Mouse (Mus musculus) kidney, embryonic 14.5 days (tissue): ENCODE measurements around the gene Rtraf. TPM values are rescaled to one million over a fixed set of nuclear protein-coding genes. Genes with fewer than 3 reads are reported as not detected.

Source experiments
- ATAC-seq: fragments of 200-750 bp; cut with Nextera tagmentation; 2 replicates; pipeline ENCODE4 v1.8.0; 2017; ENCODE audit warnings: moderate number of reproducible peaks, mild to moderate bottlenecking, moderate TSS enrichment, moderate library complexity; ENCODE audit not compliant: low FRiP score, low TSS enrichment
- H3K27ac ChIP-seq: fragments of 300-500 bp; sonication (generic); 2 replicates; pipeline ENCODE4 v1.5.1; 2014; ENCODE audit warnings: low read depth, mild to moderate bottlenecking, low read length, moderate library complexity, mixed read lengths
- H3K27me3 ChIP-seq: fragments of 300-500 bp; sonication (generic); 2 replicates; pipeline ENCODE4 v1.6.1; 2014; ENCODE audit warnings: mild to moderate bottlenecking, low read length; ENCODE audit not compliant: control insufficient read depth, insufficient read depth
- H3K36me3 ChIP-seq: fragments of 300-500 bp; sonication (generic); 2 replicates; pipeline ENCODE4 v1.6.1; 2014; ENCODE audit warnings: low read length, mixed read lengths; ENCODE audit not compliant: control insufficient read depth, insufficient read depth
- H3K4me1 ChIP-seq: fragments of 300-500 bp; sonication (generic); 2 replicates; pipeline ENCODE4 v1.6.1; 2014; ENCODE audit warnings: low read length, mixed read lengths; ENCODE audit not compliant: control insufficient read depth, insufficient read depth
- H3K4me2 ChIP-seq: fragments of 300-500 bp; sonication (generic); replicated peaks from 2 replicates; pipeline ENCODE4 v1.6.1; 2014; ENCODE audit warnings: low read depth, mild to moderate bottlenecking, low read length
- H3K4me3 ChIP-seq: fragments of 300-500 bp; sonication (generic); 2 replicates; pipeline ENCODE4 v1.5.1; 2014; ENCODE audit warnings: mild to moderate bottlenecking, low read length
- H3K9ac ChIP-seq: fragments of 300-500 bp; sonication (generic); 2 replicates; pipeline ENCODE4 v1.6.1; 2014; ENCODE audit warnings: low read depth, mild to moderate bottlenecking, low read length, moderate library complexity
- H3K9me3 ChIP-seq: fragments of 300-500 bp; sonication (generic); 2 replicates; pipeline ENCODE4 v1.6.1; 2016; ENCODE audit warnings: low read length; ENCODE audit not compliant: control insufficient read depth
- WGBS: fragments of 180-500 bp; shearing (Covaris S2); extraction: QIAGEN DNeasy Blood & Tissue Kit; methylation state at CpG from one replicate; pipeline ENCODE4 v1.1.7; 2014; 5-methylcytosine and 5-hydroxymethylcytosine counted together
- polyA plus RNA-seq: library from polyadenylated mRNA; unstranded; fragments of >200 nt; fragmentation: Nextera tagmentation; extraction: Ambion mirVana; gene quantifications from 2 replicates; pipeline ENCODE4 v1.2.1, GENCODE M21; 2014

Gene Rtraf
- polyA plus RNA-seq, 1 experiment from 2014 or later = 230 TPM

DNA sequence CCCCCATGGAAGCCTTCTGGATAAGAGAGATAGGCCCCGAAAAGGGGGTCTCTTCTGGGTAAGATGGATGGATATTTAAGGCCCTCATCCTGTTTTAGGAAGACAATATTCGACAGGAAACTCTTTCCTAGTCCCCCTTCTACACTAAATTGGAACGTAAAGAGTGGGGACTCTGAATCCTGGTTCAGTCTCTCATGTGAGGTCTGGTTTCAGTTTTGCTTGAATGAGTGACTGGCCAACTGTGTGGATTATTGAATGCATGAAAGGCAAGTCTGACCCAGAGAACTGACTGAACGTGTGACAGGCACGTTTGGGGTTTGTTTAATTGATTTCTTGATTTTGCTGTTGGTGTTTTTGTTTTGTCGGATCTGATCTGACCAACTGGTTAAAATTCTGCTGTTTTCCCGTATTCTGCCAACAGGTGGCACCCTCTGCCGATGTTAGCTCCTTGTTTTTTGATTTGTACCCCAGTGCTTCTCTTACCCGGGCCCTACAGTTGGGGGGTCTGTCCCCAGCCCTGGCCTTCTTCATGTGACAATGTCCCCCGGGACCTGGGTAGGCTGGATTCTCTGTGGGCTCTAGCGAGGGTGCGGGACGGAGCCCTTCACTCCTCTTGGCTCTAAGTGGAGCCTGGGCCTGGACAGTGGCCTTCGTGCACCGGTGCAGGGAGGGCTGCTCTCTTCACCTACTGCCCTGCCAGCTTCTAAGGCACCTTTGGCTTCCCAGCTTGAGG, 16.1 kb upstream of the Rtraf start:
- peak overlapping the region; percentile 54; the same call in 1 of the 2 replicates for H3K9ac ChIP-seq
- peak overlapping the region; percentile 39 for H3K4me2 ChIP-seq
- H3K4me3 ChIP-seq = peak overlapping the region; percentile 5; the same call in 1 of the 2 replicates
- peak; percentile 39; the same call in 1 of the 2 replicates for ATAC-seq
- no peak overlapping the region for H3K27ac ChIP-seq
- H3K36me3 ChIP-seq = no peaks in the 10 kb centered on the region
- H3K27me3 ChIP-seq = no peaks in the 10 kb centered on the region
- 26% methylated on average over 15 of the region's 15 CpGs for WGBS
- no peaks in the 10 kb centered on the region for H3K4me1 ChIP-seq
- no peaks in the 10 kb centered on the region for H3K9me3 ChIP-seq

DNA sequence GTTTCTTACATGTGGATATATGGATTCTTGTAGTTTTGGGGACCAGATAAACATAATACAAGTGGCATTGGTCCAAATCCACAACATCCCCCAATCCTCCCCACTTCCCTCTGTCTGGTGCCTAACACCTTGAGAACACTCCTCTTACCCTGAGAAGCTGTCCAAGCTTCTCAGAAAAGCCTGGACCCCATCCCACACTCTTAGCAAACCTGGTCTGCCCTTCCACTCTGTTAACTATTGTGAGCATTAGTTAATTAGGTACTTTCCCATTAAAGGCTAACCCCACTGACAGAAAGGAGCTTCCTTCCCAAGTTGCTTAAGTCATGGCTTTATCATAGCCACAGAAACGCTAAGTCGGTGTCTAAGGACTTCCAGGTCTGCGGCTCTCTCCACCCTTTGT, 12.7 kb upstream of the Rtraf start:
- Histone ChIP-seq H3K4me3 (no peak overlapping the region), H3K27ac (no peak overlapping the region), H3K4me1 (no peaks in the 10 kb centered on the region), H3K36me3 (no peaks in the 10 kb centered on the region), H3K27me3 (no peaks in the 10 kb centered on the region), H3K9me3 (no peaks in the 10 kb centered on the region), H3K4me2 (no peak overlapping the region), H3K9ac (no peak overlapping the region)
- WGBS = 85% methylated on average over 3 of the region's 3 CpGs
- ATAC-seq = no peak

DNA sequence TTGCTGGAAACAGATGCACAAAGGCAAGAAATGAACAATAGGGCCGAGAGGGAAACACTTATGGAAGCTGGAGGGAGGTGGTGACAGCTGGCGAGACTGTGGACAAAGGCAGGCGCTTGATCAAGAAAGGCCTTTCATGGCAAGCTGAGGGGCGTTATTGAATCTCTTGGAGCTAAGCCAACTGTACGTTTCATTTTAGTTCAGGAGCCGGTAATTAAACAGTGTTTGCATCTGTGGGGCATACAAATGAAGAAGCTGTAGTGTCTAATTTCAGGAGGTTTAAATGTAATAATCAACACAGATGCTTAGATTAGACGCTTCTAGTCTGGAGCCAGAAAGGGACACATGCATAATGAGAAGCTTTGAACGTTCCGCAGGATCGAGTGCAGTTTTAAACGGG, 1.9 kb upstream of the Rtraf start:
- H3K4me2 ChIP-seq = no peak overlapping the region
- no peak overlapping the region for H3K9ac ChIP-seq
- H3K27me3 ChIP-seq = no peaks in the 10 kb centered on the region
- H3K9me3 ChIP-seq = no peaks in the 10 kb centered on the region
- no peak for ATAC-seq
- no peak overlapping the region for H3K4me3 ChIP-seq
- H3K36me3 ChIP-seq = peaks cover 11% of the 10 kb centered on the region
- H3K4me1 ChIP-seq = no peaks in the 10 kb centered on the region; the same call in 1 of the 2 replicates
- H3K27ac ChIP-seq = no peak overlapping the region
- 78% methylated on average over 11 of the region's 11 CpGs for WGBS

- no peak overlapping the region for H3K4me3 ChIP-seq
These were observed 1.9 kb downstream of the Rtraf start for GRCm38 (mm10) chr14:19821686-19822085.

GRCm38 (mm10) chr14:19817949-19818348, 5.7 kb downstream of the Rtraf start:
- H3K9me3 ChIP-seq = no peaks in the 10 kb centered on the region
- no peak overlapping the region for H3K4me2 ChIP-seq
- no peak overlapping the region for H3K4me3 ChIP-seq
- WGBS = 17% methylated on average over 1 of the region's 1 CpGs
- H3K4me1 ChIP-seq = no peaks in the 10 kb centered on the region; the same call in 1 of the 2 replicates
- peaks cover 66% of the 10 kb centered on the region for H3K36me3 ChIP-seq
- no peak overlapping the region for H3K27ac ChIP-seq
- H3K27me3 ChIP-seq = no peaks in the 10 kb centered on the region
- ATAC-seq = no peak
- no peak overlapping the region for H3K9ac ChIP-seq

More at GRCm38 (mm10) chr14:19821686-19822085, 1.9 kb downstream of the Rtraf start:
- H3K9ac ChIP-seq = no peak overlapping the region
- no peak overlapping the region for H3K4me2 ChIP-seq
- no peaks in the 10 kb centered on the region for H3K9me3 ChIP-seq
- ATAC-seq = no peak
- H3K36me3 ChIP-seq = peaks cover 32% of the 10 kb centered on the region
- no peaks in the 10 kb centered on the region; the same call in 1 of the 2 replicates for H3K4me1 ChIP-seq
- H3K27ac ChIP-seq = no peak overlapping the region
- WGBS = 93% methylated on average over 5 of the region's 5 CpGs
- H3K27me3 ChIP-seq = no peaks in the 10 kb centered on the region

GRCm38 (mm10) chr14:19813061-19813460, 10.6 kb downstream of the Rtraf start:
- Histone ChIP-seq H3K36me3 (peaks cover 67% of the 10 kb centered on the region), H3K4me1 (no peaks in the 10 kb centered on the region), H3K9me3 (no peaks in the 10 kb centered on the region), H3K27me3 (no peaks in the 10 kb centered on the region), H3K4me2 (no peak overlapping the region), H3K9ac (no peak overlapping the region), H3K4me3 (no peak overlapping the region), H3K27ac (no peak overlapping the region)
- no peak for ATAC-seq
- WGBS = 88% methylated on average over 2 of the region's 2 CpGs

DNA sequence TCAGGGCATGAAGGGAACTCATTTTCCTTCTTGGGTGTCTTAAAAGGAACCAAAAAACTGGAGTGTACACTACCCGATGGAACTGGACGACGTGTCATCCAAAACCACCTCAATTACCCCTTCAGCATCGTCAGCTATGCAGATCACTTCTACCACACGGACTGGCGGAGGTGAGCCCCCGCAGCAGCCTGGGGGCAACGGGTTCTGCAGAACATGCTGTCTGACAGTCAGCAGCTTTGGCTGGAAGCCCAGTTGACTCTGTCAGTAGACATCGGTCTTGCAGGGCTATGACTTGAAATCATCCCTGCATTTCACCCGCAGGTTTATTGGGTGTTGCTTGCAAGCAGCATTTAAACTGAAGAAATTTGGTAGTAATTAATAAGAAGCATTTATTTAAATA, 13.7 kb downstream of the Rtraf start:
- no peak for ATAC-seq
- Histone ChIP-seq H3K4me3 (no peak overlapping the region), H3K36me3 (peaks cover 52% of the 10 kb centered on the region), H3K9ac (no peak overlapping the region), H3K4me2 (no peak overlapping the region), H3K27ac (no peak overlapping the region), H3K27me3 (no peaks in the 10 kb centered on the region), H3K9me3 (no peaks in the 10 kb centered on the region), H3K4me1 (no peaks in the 10 kb centered on the region)
- WGBS = 81% methylated on average over 10 of the region's 10 CpGs

- Histone ChIP-seq H3K9me3 (no peaks in the 10 kb centered on the region), H3K4me3 (no peak overlapping the region), H3K9ac (no peak overlapping the region), H3K4me1 (no peaks in the 10 kb centered on the region), H3K27me3 (no peaks in the 10 kb centered on the region), H3K27ac (no peak overlapping the region), H3K36me3 (peaks cover 38% of the 10 kb centered on the region), H3K4me2 (no peak overlapping the region)
- 94% methylated on average over 2 of the region's 2 CpGs for WGBS
- ATAC-seq = no peak
These were observed 15.8 kb downstream of the Rtraf start for GRCm38 (mm10) chr14:19807858-19808257.

- Histone ChIP-seq H3K4me1 (no peaks in the 10 kb centered on the region), H3K27me3 (no peaks in the 10 kb centered on the region), H3K4me3 (no peak overlapping the region), H3K9me3 (no peaks in the 10 kb centered on the region), H3K27ac (no peak overlapping the region), H3K4me2 (no peak overlapping the region), H3K9ac (no peak overlapping the region), H3K36me3 (peaks cover 33% of the 10 kb centered on the region)
- 81% methylated on average over 3 of the region's 3 CpGs for WGBS
- ATAC-seq = no peak
These were observed 16.3 kb downstream of the Rtraf start for GRCm38 (mm10) chr14:19807339-19807738.
